Mouse (Mus musculus): ENCODE results near the gene 1700034J05Rik.

1700034J05Rik gene

DNA sequence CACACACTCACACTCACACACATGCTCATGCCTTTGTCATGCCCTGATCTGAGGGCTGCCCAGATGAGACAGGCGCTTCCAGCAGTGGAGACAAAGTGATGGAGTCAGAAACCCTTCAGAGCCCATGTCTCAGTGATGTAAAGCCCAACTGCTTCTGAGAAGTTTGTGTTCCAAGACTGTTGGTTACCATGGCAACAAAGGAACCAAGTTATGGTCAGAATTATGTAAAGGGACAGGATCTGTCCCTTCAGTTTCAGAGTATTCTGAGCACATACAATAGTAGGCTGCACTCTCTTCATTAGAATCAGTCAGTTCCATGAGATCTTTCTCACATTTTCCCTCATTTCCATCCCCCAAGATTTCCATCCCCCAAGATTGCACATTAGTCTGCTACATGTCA lies at the start of gene 1700034J05Rik:
1700034J05Rik (minus strand) TSS at position 165 of the 400 bp plus-strand sequence.
- peak in 1 of 2 experiments; percentile 15 for DNase-seq (ENCODE audit: low spot score in 2 of 2)

DNA sequence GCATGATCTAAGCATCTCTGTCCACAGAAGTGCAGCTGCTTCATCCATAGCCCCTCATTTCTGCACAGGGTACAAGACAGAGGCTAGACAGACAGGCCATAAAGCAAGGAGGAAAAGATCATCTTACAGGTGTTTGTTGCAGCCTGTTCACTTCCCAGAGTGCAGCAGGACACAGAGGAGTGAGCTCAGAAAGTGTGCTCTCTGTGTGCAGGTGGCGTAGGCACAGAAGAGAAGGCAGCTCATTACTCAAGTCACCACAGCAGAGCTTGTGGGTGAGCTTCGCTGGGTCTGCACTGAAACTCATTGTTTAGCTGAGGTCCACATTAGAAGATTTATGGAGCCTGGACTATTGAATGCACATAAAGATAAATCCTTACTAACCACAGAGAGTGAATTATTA lies 45.5 kb upstream of the 1700034J05Rik start:
- no peak for DNase-seq (ENCODE audit: low spot score in 2 of 2)

DNA sequence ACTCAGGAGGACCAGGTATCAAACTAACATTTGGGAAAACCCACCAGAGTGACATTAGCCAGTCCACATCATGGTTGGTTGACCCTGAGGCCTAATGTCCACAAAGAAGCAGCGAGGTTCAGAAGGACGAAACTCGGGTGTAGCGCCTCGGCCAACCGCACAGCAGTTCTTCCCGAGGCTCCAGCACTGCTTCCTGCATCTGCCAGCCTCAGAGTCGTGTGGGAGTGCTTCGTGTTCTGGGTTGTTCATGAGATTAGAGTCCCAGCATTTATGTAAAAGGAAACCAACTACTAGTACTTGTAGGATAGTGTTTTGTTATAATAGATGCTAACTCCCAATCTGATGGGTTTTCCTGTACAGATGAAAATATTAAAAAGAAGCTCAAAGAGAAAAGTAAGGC lies 45.1 kb upstream of the 1700034J05Rik start:
- peak; percentile 30 to 67 for DNase-seq (ENCODE audit: low spot score in 2 of 2)

DNA sequence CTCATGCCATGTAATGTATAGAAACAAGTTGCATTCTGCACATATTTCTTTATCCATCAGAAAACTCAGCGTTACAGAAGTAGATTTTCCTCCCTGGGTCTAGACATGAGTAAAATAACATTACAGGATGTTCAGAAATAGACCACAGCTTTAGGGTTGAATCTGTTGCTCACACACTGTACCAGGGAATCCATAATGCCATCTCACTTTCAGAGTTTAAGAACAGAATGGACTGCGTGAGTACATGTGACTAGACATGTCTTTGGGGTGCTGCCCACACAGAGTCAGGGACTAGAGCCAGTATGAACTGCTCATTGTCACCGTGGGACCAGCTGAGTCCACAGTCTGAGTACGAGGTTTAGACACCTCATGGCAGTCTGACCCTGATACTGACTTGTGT lies 44.5 kb upstream of the 1700034J05Rik start:
- DNase-seq (ENCODE audit: low spot score in 2 of 2) = no peak

DNA sequence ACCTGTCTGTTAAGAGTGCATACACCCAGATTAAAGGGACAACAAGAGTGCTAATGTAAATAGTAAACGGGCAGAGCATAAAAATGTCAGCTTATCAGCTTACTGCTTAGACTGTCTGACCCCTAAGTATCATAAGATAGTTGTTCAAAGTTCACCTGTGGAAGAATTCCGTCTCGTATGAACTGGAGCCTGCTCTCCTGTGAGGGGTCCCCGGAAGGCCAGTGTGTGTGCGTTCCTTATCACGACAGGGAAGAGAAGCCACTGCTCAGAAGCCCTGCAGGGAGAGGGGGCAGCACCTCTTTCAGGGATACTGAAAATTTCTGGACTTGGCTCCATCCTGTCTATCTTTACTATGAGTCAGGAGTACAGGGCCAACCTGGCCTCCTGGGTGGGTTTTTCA lies 42.8 kb upstream of the 1700034J05Rik start:
- no peak for DNase-seq (ENCODE audit: low spot score in 2 of 2)

DNA sequence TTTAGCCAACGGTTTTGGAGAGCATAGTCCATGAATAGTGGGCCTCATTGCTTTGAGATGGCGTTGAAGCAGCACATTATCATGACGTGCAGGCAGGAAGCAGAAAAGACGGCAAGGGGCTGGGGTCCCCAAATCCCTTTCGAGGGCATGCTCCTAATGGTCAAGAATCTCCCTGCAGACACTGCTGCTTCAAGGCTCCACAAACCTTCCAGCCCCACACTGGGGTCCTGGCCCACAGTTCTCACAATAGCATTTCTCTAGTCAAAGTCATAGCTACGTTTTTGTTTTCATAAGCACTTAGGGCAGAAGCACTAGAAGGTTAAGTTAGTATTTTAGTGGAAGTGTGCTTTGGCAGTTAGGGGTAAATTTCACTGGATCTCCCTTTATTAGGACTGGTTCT lies 41.7 kb upstream of the 1700034J05Rik start:
- DNase-seq (ENCODE audit: low spot score in 2 of 2) = no peak

DNA sequence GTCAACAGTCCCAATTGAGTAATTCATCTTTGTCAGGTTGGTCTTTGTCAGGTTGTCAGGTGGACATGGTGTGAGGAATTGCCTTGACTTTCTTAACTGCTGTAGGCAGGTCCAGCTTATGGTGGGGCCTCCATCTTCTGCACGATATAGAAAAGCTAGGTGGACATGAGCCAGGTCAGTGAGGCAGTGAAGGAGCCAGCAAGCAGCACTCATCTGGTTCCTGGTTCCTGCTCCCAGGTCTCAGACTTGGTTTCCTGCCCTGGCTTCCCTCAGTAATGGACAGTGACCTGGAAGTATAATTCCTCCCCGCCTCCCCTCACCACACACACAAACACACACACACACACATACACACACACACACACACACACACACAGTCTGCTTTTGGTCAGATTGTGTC lies 41.2 kb upstream of the 1700034J05Rik start:
- no peak for DNase-seq (ENCODE audit: low spot score in 2 of 2)

DNA sequence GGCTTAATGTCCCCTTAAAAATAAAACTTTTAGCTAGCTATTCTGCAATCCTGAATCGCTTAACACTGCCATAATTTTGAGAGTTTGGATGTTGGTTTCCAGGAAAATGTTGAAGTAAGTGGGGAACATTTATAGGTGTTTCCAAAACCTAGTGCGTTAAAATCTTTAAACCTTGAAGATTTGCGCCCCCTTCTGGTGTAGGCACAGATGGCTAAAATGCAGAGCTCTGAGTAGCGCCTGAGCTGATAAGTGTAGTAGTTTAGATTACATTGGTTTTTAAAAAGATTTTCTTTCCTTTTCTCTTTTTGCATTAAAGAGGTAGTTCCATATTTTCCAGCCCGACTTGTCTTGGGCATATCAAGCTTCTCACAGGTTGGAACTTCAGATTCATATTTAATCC lies 40.0 kb upstream of the 1700034J05Rik start:
- DNase-seq (ENCODE audit: low spot score in 2 of 2) = peak in 1 of 2 experiments; percentile 31

DNA sequence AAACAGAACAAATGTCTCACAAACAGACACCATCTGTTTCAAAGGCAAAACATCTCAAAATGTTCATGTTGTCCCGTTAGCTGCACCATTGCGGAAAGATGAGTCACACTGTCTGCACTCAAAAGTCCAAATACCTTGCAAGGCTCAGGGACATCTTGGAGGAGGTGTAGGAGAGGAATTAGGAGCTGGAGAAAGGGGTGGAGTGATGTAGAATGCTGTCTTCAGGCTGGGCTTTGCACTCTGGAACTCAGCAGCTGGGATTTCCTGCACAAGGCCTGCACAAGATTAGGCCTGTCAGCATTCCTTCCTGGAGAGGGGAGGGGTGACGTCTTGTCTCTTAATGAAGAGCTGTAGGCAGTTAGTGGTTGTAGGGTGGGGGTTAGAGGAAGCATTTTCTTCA lies 30.3 kb upstream of the 1700034J05Rik start:
- DNase-seq (ENCODE audit: low spot score in 2 of 2) = peak in 1 of 2 experiments; percentile 32

DNA sequence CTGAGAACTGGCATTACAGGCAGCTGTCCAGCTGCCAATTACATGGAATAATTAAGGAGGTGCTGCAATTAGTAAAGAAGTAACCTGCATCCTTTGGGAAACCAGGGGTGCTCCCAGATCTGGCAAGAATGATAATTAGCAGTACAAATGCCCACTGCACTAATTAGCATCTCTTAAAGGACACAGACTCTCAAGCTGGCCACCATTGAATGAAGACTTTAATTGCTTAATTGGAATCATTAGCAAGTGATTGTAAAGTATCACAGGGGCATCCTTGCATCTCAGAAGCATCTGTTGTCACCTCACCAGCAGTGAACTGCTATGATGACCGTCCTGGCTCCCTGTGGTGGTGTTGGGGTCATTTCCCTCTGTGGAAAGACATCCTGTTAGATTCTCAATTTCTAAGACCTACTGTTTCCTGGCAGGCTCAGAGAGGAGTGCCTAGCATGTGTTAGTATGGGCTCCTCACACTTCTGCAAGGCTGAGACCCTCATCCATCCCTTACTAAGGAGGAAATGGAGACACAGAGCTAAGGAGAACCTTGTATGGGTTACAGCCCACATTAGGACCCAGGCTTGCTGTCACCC lies 27.1 kb upstream of the 1700034J05Rik start:
- no peak for DNase-seq (ENCODE audit: low spot score in 2 of 2)

DNA sequence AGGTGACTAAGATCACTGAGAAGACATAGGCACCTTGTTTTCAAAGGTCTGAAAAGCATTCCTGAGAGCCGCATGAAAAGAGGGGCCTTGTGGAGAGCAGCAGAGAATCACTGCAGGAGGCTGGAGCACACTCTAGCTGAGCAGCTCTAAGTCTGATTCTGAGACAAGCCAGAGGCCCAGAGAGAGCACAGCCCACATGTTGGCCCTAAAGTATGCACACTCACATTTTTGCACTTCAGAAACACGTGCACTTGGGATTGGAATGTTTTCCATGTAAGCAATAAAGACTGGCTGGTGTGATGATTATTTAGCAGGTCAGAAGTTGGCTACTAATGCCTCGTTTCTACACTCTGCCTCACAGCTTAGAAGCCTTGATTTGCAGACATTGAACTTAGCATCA lies 25.7 kb upstream of the 1700034J05Rik start:
- no peak for DNase-seq (ENCODE audit: low spot score in 2 of 2)

DNA sequence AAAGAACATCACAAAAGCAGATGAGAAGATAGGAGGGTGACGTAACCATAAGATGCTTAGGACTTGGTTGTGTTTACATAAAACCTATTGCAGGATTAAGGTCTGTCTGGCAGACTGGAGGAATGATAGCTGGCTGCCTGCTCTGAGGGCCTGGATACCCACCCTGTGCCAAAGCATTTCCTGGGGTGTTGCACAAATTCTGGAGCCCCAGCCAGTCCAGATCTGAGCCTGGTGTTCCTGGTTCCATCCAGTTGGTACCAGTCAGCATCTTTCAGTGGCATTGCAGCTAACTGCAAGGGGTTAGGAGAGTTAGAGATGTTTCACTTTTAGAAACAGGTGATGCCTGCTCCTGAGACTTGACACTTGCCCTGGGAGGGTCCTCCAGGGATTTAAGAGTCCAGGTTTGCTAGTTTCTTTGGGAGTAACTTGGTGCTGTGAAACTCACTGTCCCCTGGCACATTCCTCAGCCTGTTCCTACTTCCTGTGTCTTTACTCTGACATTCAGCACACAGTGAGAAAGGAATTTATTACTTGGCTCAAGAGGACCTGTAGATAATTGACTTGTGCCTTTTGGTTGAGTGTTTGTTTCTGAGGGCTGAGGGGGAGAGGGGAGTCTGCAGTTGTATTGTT lies 25.0 kb upstream of the 1700034J05Rik start:
- DNase-seq (ENCODE audit: low spot score in 2 of 2) = no peak

DNA sequence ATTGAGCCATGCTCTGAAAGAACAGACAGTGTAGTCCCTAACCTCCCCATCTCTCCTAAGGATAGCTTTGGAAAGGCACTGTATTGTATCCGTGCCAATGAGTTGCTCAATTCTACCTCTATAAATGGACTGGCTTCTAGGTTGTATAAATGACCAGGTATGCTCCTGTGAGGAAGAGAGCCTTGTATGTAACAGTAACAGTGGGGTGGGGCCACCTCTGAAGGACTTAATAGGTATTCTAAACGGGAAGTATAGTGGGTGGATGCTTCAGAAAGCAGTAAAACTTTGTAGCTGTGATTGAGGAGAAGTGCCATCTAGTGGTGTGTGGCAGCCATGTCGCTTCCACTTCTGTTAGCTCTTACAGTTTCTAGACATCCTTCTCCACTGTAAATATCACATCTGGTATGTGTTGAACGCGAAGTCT lies 24.5 kb upstream of the 1700034J05Rik start:
- DNase-seq (ENCODE audit: low spot score in 2 of 2) = no peak

DNA sequence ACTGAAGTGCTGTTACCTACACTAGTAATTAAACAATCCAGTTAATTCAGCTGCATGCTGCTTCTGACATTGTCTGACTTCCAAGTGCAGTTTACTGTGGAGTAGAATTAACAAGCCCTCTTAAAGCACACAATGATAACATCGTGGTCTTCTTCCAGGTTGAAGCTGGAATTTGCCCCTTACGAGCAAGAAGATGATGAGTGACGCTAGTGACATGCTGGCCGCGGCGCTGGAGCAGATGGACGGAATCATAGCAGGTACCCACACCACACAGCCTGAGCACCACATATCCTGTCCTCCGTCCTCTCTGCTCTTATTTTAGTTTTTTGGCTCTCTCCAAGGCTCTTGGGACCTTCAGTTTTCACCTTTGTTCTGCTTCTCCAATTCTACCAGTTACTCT lies 22.2 kb upstream of the 1700034J05Rik start:
- DNase-seq (ENCODE audit: low spot score in 2 of 2) = no peak

DNA sequence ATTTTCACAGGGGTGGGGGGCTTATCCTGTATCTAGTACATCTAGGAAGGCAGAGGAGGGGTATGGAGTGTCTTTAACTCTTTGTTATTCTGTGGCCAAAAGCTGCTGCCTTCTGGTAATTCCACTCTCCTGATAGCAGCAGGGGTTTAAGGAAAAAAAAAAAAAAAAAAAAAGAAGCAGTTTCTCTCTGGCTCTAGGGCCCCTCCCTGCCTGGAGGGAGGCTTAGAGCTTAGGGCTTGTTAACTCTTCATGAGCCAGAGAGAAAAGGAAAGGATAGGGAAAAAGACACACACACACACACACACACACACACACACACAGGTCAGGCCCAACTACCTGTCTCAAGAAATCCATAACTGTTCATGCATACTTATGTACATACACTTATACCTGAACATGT lies 19.6 kb upstream of the 1700034J05Rik start:
- DNase-seq (ENCODE audit: low spot score in 2 of 2) = no peak

DNA sequence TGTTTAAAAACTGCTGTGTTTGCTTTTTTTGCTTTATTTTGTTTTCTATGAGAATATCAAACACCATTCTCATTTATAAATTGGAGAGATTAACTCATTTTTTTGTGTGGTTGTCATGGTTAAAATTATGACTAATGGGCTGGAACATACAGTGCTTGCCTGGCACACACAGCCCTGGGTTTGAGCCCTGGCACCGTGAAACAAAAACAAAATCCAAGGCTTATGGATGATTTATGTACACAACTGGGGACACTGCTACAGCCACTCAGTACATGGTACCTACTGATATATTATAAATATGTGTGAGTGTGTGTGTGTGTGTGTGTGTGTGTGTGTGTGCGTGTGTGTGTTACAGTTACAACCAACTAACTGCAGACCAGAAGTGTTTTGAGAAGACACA lies 19.2 kb upstream of the 1700034J05Rik start:
- DNase-seq (ENCODE audit: low spot score in 2 of 2) = no peak

DNA sequence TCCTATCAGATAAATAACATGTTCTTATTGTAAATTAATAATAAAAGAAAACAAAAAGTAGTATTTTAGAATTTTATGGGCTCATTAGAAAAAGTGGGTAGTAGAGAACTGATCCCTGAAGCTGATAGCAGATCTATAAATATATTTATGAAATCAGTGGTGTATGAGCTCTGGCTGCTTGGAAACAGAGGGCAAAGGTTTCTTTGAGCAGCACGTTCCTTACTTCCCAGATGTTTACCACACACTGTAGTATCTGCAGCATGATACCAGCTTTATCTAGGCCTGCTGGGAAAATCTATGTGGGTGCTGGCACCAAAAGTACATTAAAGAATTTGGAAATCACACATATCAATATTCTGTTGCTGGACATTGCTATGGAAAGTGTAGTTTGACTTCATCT lies 18.5 kb upstream of the 1700034J05Rik start:
- DNase-seq (ENCODE audit: low spot score in 2 of 2) = no peak

DNA sequence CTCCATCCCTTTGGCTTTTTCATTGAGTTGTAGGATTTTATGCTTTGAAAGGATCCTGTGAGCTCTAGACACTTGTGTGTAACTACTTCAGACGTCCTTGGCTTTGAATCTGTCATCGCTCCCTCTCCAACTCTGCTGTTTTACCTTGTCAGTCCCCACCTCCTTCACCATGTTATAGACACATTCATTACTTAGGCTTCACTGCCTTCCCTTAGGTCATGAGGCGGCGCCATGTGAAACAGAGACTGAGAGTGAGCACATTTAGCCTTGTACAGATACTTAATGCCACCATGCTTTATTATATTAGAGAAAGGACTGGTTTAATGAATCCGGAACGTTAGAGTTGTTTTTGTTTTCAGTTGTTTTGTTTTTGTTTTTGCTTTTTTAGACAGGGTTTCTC lies 17.8 kb upstream of the 1700034J05Rik start:
- no peak for DNase-seq (ENCODE audit: low spot score in 2 of 2)

DNA sequence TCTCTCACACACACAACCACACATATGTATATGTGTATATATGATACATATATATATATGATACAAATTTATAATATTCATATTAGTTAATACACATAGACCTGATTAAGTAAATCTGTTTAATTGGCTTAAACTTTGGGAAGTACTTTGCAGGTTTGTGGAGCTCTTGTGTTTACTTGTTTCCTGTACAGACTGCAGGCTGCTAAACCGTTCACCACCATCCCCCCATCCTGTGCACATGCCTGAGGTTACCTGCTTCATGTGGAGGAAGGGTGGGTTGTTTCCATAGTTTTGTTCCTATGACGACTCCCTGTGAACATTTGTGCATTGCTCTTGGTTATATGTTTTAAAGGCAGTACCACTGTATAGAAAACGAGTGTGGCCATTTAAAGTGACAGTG lies 17.1 kb upstream of the 1700034J05Rik start:
- DNase-seq (ENCODE audit: low spot score in 2 of 2) = no peak

DNA sequence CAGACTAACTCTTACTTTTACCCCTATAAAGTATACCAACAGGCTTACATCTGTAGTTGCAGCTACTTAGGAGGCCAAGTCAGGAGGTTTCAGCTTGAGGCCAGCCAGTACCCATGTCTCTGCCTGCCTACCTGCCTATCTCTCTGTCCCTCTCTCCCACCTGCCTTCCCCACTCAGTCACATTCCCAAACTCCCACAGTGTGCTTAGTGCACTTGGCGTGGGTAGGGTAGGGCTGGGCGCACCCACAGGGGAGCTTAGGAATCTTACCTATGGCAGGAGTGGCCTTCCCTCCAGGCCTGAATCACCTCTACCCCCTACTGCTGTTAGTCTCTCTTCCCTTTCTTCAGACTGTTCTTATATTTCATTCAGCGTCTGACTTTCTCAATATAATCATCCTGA lies 16.6 kb upstream of the 1700034J05Rik start:
- no peak for DNase-seq (ENCODE audit: low spot score in 2 of 2)

DNA sequence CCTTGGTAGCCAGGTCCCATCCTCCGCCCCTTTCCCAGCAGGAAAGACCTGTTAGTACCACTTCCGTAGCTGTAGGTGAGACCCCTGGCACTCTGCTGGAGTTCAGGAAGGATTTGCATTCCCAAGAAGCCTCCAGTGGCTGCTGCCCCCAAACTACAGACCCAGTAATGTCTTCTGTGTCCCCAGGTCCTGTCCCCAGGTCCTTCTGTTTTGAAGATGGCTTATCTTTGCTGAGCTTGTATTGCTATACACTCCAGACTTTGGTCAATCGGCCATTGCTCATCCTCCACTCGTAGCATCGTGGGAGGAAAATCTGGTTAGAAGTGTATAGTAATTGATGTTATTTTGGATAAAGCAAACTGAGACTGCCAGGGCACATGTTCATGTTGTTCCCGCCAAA lies 13.6 kb upstream of the 1700034J05Rik start:
- no peak for DNase-seq (ENCODE audit: low spot score in 2 of 2)

DNA sequence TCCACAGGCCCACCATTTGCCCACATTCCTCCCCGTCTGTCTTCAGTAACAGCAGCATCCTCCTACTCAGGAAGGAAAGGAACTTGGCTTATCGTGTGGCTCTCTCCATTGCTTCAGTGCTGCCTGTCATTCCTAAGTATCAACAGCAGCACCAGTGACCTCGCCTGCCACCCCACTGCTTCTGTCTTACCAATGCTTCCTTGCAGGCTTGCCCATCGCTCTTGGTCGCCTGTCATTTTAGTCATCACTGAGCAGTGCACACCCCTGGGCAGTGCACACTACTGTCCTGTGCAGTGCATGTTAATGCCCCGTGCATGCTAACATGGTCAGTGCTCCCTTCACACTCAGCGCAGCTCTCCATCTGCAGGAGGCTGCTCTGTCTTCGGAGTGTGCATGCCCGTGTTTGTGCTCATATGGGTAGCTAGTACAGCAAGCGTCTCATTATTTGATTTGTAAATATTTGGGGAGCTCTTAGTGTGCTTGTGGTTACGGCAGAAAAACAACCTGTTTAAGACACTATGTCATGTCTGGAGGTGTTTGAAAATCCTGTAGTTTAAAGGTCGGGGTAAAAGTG lies 12.3 kb upstream of the 1700034J05Rik start:
- DNase-seq (ENCODE audit: low spot score in 2 of 2) = no peak

DNA sequence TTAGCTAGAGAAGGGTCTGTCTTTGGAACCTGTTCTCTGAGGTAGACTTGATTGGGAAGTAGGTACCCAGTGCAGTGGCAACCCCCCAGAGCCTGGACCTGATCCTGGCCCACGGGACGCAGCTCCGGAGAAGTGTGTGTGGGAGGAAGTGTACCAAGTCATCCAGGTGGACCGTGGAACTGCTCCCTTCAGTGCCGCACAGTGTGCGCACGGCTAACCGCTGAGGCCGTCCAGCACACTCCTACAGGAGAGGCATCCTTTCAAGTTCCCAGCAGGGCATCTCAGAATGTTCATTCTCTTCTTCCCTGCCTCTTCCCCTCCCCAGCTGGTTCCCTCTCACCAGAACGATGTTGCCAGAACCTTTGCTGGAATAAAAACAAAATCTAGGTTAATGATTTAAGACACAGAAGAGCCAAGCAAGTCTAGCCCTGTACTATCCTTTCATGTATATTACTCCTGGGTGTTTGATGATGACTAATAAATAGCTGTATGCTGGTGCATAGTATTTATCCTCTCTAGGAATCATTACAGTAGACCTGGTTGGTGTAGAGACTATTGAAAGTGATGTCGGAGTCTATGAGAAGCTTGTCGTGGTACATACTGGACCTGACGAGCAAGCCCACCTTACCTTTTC lies 11.0 kb upstream of the 1700034J05Rik start:
- no peak for DNase-seq (ENCODE audit: low spot score in 2 of 2)
